Mouse (Mus musculus): Measurements from ENCODE around the gene Rnf150. TPM values are rescaled to one million over a fixed set of nuclear protein-coding genes. Genes with fewer than 3 reads are reported as not detected.

Gene Rnf150
- total and polyA plus RNA-seq, 2 experiments from 2014 or later = 1.9 to 9.9 TPM

- H3K27ac ChIP-seq = no peak overlapping the region
- WGBS = 96% methylated on average over 2 of the region's 2 CpGs
- ATAC-seq = no peak
- no peak overlapping the region for H3K9ac ChIP-seq (replicated peaks; ENCODE audit: low read length)
- H3K4me2 ChIP-seq (ENCODE audit: low read depth, low read length) = no peak overlapping the region
- H3K27me3 ChIP-seq (ENCODE audit: insufficient read depth, low read length) = no peaks in the 10 kb centered on the region
- no peaks in the 10 kb centered on the region for H3K9me3 ChIP-seq (ENCODE audit: low read length)
- no peaks in the 10 kb centered on the region for H3K36me3 ChIP-seq (ENCODE audit: insufficient read depth, low read length)
- no peak for DNase-seq (ENCODE audit: low spot score)
- TF ChIP-seq CTCF (IDR thresholded peaks at IDR 0.05; ENCODE audit: low read depth) = no peak
- H3K4me3 ChIP-seq (ENCODE audit: low read length) = no peak overlapping the region
- peaks cover 5% of the 10 kb centered on the region; the same call in 1 of the 2 replicates for H3K4me1 ChIP-seq (ENCODE audit: insufficient read depth, low read length)
Measured at GRCm38 (mm10) chr8:82959980-82960610, 96.9 kb downstream of the Rnf150 start.

GRCm38 (mm10) chr8:82964537-82964936 is 101.4 kb downstream of the Rnf150 start:
- Histone ChIP-seq H3K4me1 (ENCODE audit: insufficient read depth, low read length) (no peaks in the 10 kb centered on the region; the same call in 1 of the 2 replicates), H3K9me3 (ENCODE audit: low read length) (no peaks in the 10 kb centered on the region), H3K4me2 (ENCODE audit: low read depth, low read length) (no peak overlapping the region), H3K27ac (no peak overlapping the region), H3K36me3 (ENCODE audit: insufficient read depth, low read length) (no peaks in the 10 kb centered on the region), H3K27me3 (ENCODE audit: insufficient read depth, low read length) (no peaks in the 10 kb centered on the region), H3K4me3 (ENCODE audit: low read length) (no peak overlapping the region), H3K9ac (replicated peaks; ENCODE audit: low read length) (no peak overlapping the region)
- TF ChIP-seq CTCF (IDR thresholded peaks at IDR 0.05; ENCODE audit: low read depth) = no peak
- DNase-seq (ENCODE audit: low spot score) (no peak), ATAC-seq (no peak)
- WGBS = 80% methylated on average over 2 of the region's 2 CpGs

- TF ChIP-seq CTCF (IDR thresholded peaks at IDR 0.05; ENCODE audit: low read depth) = no peak
- Histone ChIP-seq H3K27ac (no peak overlapping the region), H3K9ac (replicated peaks; ENCODE audit: low read length) (no peak overlapping the region), H3K9me3 (ENCODE audit: low read length) (no peaks in the 10 kb centered on the region), H3K4me3 (ENCODE audit: low read length) (no peak overlapping the region), H3K27me3 (ENCODE audit: insufficient read depth, low read length) (no peaks in the 10 kb centered on the region), H3K4me1 (ENCODE audit: insufficient read depth, low read length) (no peaks in the 10 kb centered on the region; the same call in 1 of the 2 replicates), H3K36me3 (ENCODE audit: insufficient read depth, low read length) (no peaks in the 10 kb centered on the region), H3K4me2 (ENCODE audit: low read depth, low read length) (no peak overlapping the region)
- WGBS = 67% methylated on average over 8 of the region's 8 CpGs
- DNase-seq (ENCODE audit: low spot score) = no peak
- ATAC-seq = peak; percentile 15; the same call in 1 of the 2 replicates
Measured at GRCm38 (mm10) chr8:82967879-82968678, 104.9 kb downstream of the Rnf150 start.

GRCm38 (mm10) chr8:82969967-82970366 is 106.8 kb downstream of the Rnf150 start:
- no peak for ATAC-seq

GRCm38 (mm10) chr8:82972812-82973211 is 109.7 kb downstream of the Rnf150 start:
- 68% methylated on average over 3 of the region's 3 CpGs for WGBS
- Histone ChIP-seq H3K27ac (no peak overlapping the region), H3K4me3 (ENCODE audit: low read length) (no peak overlapping the region), H3K4me1 (ENCODE audit: insufficient read depth, low read length) (no peaks in the 10 kb centered on the region; the same call in 1 of the 2 replicates), H3K9ac (replicated peaks; ENCODE audit: low read length) (no peak overlapping the region), H3K4me2 (ENCODE audit: low read depth, low read length) (no peak overlapping the region), H3K27me3 (ENCODE audit: insufficient read depth, low read length) (no peaks in the 10 kb centered on the region), H3K36me3 (ENCODE audit: insufficient read depth, low read length) (no peaks in the 10 kb centered on the region), H3K9me3 (ENCODE audit: low read length) (no peaks in the 10 kb centered on the region)
- DNase-seq (ENCODE audit: low spot score) (no peak), ATAC-seq (no peak)
- no peak for TF ChIP-seq CTCF (IDR thresholded peaks at IDR 0.05; ENCODE audit: low read depth)

More at GRCm38 (mm10) chr8:82969967-82970366, 106.8 kb downstream of the Rnf150 start:
- Histone ChIP-seq H3K36me3 (ENCODE audit: insufficient read depth, low read length) (no peaks in the 10 kb centered on the region), H3K9ac (replicated peaks; ENCODE audit: low read length) (no peak overlapping the region), H3K4me1 (ENCODE audit: insufficient read depth, low read length) (no peaks in the 10 kb centered on the region; the same call in 1 of the 2 replicates), H3K27me3 (ENCODE audit: insufficient read depth, low read length) (no peaks in the 10 kb centered on the region), H3K4me2 (ENCODE audit: low read depth, low read length) (no peak overlapping the region), H3K9me3 (ENCODE audit: low read length) (no peaks in the 10 kb centered on the region), H3K27ac (no peak overlapping the region), H3K4me3 (ENCODE audit: low read length) (no peak overlapping the region)
- no peak for TF ChIP-seq CTCF (IDR thresholded peaks at IDR 0.05; ENCODE audit: low read depth)
- DNase-seq (ENCODE audit: low spot score) = no peak
- WGBS = 34% methylated on average over 3 of the region's 3 CpGs

- Histone ChIP-seq H3K4me2 (ENCODE audit: low read depth, low read length) (no peak overlapping the region), H3K27me3 (ENCODE audit: insufficient read depth, low read length) (no peaks in the 10 kb centered on the region), H3K27ac (no peak overlapping the region), H3K9ac (replicated peaks; ENCODE audit: low read length) (no peak overlapping the region), H3K4me3 (ENCODE audit: low read length) (no peak overlapping the region), H3K36me3 (ENCODE audit: insufficient read depth, low read length) (no peaks in the 10 kb centered on the region), H3K9me3 (ENCODE audit: low read length) (no peaks in the 10 kb centered on the region), H3K4me1 (ENCODE audit: insufficient read depth, low read length) (no peaks in the 10 kb centered on the region; the same call in 1 of the 2 replicates)
- TF ChIP-seq CTCF (IDR thresholded peaks at IDR 0.05; ENCODE audit: low read depth) = no peak
- ATAC-seq (0 out of 2 replicates have a peak, but pooled peaks have one; percentile 53), DNase-seq (ENCODE audit: low spot score) (peak; percentile 10)
- WGBS = 37% methylated on average over 4 of the region's 4 CpGs
Measured at GRCm38 (mm10) chr8:82973331-82973730, 110.2 kb downstream of the Rnf150 start.

Data from hindbrain, postnatal 0 days (tissue).